Mouse (Mus musculus) kidney, adult 18-20 months (tissue): ENCODE measurements at regions not wholly inside any gene's neighbourhood (a gene's known extent, or its start where the extent isn't known, plus 50 kb on each side); places are given as distances from the start of the nearest gene placed in this dataset.
"Not testable (repeated sequence)": the region's sequence is repeated elsewhere in the genome, so short reads cannot be mapped to it uniquely, and the experiment has no call there.

ENCODE experiments used
- DNase-seq: peaks from one replicate; pipeline ENCODE4 v3.0.0; 2021

GRCm38 (mm10) chr13:26217299-26217698, 552.7 kb downstream of the Hdgfl1 start:
- DNase-seq: no peak

- no peak for DNase-seq
Observed at GRCm38 (mm10) chr13:26216579-26216978, 553.4 kb downstream of the Hdgfl1 start.

GRCm38 (mm10) chr13:26205532-26206105, 564.3 kb downstream of the Hdgfl1 start:
- no peak for DNase-seq

DNA sequence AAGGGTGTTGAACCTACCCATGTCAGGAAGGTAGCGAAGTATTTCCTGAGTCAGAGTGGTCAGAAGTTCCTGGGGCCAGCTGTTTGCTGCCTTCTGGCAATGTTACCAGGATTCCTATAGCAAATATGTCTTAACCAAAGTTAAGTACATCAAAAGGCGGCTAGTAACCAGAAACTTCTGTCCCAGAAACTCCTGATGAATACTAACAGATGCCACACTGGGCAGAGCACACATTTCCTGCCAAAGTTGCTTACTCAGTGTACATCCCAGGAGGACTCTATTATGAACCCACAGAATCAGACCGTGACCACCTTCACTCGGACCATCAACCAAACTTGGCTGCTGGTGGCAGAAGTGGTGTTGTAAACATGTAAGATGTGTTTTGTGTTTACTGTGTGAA, 575.3 kb downstream of the Hdgfl1 start:
- no peak for DNase-seq

- DNase-seq: no peak
Observed at GRCm38 (mm10) chr13:26183879-26184278, 586.1 kb downstream of the Hdgfl1 start.

DNA sequence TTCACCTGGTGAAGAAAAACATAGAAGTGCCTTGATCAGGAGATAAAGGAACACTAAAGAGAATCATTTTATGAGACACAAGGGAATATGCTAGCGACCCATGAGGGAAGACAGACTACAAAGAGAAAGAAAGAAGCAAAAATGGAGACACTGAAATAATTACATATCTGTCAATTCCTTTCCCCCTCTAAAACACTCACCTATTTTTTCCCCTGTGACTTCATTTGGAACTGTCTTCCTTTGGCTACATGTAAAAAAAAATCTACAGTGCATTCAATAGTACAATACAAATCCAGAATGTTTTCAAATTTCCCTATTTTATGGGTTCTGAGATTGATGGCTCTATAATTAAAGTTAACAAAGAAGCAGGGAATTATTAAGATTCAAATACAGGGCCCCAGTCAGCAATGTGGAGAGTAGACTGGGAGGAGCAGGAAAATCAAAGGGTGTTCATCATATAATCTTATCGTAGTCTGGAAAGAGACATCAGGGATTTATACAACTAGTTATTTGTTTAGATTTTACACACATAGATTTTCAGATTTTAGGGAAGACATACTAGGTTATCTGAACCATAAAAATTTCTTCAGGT, 598.0 kb downstream of the Hdgfl1 start:
- DNase-seq: no peak

DNA sequence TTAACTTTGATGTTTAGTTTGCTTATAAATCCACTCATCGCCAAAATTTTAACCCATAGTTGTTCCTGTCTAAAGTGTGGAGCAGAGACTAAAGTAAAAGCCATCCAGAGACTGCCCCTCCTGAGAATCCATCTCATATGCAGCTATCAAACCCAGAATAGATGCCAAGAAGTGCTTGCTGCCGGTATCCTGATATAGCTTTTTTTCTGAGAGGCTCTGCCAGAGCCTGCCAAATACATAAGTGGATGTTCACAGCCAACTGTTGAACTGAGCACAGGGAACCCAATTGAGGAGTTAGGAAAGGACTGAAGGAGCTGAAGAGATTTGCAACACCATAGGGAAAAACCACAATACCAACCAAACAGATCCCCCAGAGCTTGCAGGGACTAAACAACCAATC, 600.3 kb downstream of the Hdgfl1 start:
- no peak for DNase-seq

- DNase-seq: no peak
Observed at GRCm38 (mm10) chr13:26158703-26159102, 611.3 kb downstream of the Hdgfl1 start.

GRCm38 (mm10) chr13:26154701-26155471, 615.1 kb downstream of the Hdgfl1 start:
- DNase-seq: no peak

GRCm38 (mm10) chr13:26154251-26154650, 615.7 kb downstream of the Hdgfl1 start:
- DNase-seq: no peak

DNA sequence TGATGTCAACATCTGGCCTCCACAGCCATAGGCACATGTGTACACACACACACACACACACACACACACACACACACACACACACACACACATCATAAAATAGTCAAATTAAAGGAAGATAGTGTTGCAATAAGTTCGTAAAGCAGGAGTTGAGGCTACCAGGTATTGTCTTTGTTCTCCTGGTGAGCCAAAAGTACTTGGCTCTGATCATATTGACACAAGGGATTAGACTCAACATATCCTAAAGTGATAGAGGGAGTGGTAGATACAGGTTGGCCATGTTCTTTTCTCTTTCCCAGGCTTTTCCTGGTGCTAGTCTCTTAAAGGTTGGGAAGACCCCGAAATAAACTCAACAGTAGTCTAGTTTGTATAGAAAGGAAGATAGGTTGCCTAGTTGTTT, 616.9 kb downstream of the Hdgfl1 start:
- no peak for DNase-seq

DNA sequence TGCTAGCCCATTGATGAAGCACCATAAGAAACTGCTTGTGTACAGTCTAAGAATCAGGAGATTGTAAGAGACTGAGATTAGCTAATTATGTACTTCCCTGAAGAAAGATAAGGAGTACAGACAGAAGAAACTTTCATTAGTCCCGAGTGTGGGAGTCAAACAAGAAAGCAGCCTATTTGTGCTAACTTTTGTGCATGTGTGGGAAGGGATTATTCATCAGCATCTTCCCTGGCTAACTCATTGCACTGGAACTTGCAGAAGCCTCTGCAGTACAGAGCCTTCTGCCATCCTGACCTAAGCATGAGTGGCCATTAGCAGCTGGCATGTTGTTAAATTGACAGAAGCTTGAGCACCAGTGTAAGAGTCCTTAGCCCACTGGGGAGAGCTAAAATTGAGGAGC, 619.5 kb downstream of the Hdgfl1 start:
- DNase-seq: no peak

GRCm38 (mm10) chr13:26142811-26143210, 627.2 kb downstream of the Hdgfl1 start:
- no peak for DNase-seq

- no peak for DNase-seq
Observed at GRCm38 (mm10) chr13:26119363-26119762, 650.6 kb downstream of the Hdgfl1 start.

DNA sequence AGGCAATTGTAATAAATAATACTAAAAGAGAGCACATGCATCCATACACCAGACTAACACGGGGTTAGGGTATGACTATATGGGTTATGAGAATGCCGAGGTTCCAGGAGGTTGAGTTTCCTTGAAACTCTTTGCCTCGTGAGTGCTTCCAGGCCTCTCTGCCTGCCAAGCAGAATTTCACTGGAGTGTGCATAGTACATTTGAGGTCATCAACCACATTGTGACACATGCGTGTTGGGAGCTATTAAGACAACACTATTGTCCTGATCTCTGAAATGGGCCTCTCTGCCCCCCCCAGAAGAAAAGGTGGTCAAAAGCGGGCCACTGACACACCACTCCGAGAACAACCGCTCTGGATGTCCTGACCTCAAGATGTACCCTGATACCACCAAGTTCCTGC, 655.8 kb downstream of the Hdgfl1 start:
- no peak for DNase-seq

DNA sequence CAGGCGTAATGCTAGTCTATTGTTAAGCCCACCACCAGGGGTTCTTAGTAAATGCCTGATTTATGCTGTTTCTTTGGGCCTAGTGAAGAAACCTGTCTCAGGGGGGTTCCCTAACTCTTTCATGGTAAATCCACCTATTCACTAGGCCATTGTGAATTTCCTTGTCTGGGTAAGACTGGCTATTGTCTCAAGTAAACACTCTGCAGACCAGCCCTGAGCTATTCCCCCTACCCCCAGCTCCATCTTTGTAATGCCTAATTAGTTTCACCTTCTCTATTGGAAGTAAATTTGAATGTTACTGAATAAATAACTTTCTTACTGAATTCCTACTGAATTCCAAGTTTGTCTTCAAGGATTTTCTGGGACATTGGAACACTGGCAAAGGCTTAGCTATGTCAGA, 656.2 kb downstream of the Hdgfl1 start:
- DNase-seq: not testable (repeated sequence)

GRCm38 (mm10) chr13:26112579-26112978, 657.4 kb downstream of the Hdgfl1 start:
- DNase-seq: no peak

DNA sequence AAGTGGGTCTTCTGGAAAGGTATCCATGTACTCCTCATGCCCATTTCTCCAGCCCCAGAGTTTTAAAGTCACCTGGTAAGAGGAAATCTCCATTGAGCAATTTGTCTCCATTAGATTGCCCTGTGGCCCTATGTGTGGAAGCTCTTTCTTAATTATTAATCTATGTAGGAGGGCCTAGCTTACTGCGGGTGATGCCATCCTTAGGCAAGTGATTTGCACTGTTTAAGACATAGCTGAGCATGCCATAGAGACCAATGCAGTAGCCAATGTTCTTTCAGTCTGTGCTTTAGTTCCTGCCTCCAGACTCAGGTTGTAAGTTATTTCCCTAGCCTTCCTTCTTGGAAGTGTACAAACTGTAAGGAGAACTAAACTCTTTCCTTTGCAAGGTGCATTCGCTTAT, 661.0 kb downstream of the Hdgfl1 start:
- DNase-seq: no peak

DNA sequence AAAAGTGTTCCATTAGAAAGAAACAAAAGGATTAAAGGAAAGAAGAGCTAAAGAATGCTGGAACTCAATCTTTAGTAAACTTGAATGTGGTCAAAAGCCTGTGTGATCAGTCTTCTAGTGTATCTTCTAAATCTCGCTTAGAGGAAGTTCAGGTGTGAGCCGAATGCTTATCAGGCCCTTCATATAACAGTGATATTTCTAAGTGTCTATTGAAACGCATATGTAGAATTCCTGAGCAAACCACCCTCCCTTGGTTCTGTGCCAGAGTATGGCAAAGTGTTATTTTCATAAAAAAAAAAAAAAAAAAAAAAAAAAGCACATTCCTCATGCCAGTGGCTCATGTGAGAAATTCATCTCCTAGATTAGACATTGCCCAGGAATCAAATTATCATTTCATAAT, 681.2 kb downstream of the Hdgfl1 start:
- DNase-seq: no peak

- DNase-seq: no peak
Observed at GRCm38 (mm10) chr13:26080814-26081213, 689.2 kb downstream of the Hdgfl1 start.

DNA sequence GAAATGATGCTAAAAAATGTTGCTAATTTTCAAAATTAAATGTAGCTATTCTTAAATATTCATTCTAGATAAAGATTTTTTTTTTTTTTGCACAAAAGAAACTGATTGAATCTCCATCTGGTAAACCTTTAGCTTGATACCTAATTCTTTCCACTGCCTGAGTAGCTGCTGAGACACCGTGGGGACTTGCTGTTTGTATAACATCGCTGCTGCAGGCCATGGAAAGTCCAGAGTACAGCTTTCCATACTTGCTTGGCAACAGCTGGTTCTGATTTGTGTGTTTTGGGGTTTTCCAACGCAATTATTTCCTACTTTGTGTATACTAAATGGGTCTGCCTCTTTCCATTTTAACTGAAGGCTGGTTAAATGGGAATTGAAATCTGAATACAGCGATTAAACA, 689.7 kb downstream of the Hdgfl1 start:
- no peak for DNase-seq

DNA sequence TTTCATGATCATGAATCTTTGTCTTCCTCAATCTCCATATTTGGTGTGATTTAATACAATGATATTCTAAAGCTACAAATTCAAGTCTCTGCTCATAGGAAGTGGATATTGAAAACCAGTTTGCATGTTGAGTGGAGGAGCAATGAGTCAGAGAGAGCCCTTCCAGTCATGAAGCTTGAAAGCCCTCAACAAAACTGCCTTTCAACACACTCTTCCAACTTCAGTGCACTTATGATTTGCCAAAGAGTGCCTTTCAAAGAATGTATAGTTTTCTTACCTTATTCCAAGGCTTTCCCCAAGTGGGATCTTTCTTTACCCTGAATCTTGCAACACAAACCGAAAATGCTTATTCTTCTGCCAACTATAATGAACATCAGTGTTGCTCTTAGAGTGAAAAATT, 690.6 kb downstream of the Hdgfl1 start:
- no peak for DNase-seq

DNA sequence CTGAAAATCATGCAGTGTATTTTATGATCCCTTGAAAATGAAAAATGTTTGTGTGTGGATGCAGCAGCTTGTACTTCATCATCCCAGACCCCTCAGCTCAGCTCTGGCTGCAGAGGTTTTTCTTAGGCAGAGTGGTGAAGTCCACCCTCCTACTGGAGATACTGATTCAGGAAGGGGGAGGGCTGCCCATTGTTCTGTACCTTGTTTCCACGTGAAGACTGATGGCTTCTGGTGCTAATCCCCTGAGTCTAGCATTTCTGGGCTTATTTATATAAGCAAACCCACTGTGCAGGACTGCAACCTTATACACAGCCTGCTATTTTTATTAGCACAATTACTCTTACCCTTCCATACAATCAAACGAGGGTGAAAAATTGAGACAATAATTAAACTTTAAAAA, 708.6 kb downstream of the Hdgfl1 start:
- DNase-seq: no peak

DNA sequence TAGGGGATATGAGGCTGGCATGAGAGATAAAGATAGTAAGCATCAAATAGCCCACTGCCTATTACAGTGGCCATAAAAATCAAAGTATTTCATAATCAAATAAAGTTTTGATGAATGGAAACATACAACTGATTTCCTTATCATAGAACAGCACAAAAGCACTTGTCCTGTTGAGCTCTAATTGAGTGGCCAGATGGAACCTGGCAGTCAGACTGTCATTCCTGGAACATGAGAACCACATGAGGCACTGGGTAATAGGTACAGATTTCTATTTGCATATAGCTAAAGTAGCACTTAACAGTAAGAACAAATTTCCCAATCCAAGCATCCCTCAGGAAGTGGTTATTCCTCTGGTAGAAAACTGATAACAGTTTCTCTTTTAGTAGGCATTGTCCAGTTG, 732.3 kb downstream of the Hdgfl1 start:
- no peak for DNase-seq

GRCm38 (mm10) chr13:26026386-26026785, 743.6 kb downstream of the Hdgfl1 start:
- no peak for DNase-seq
